Mouse (Mus musculus): ENCODE data around the gene Sugt1. TPM values are rescaled to one million over a fixed set of nuclear protein-coding genes. Genes with fewer than 3 reads are reported as not detected.

Gene Sugt1
- polyA plus RNA-seq (2012; rRNA removed) = 44.7 and 49.9 TPM in 2 replicates

- DNase-seq (ENCODE audit: low read depth) = peak; percentile 99
- TF ChIP-seq CTCF (IDR thresholded peaks at IDR 0.05; ENCODE audit: borderline replicate concordance, extremely low read depth, insufficient read depth, insufficient read length) (no peak), POLR2A (IDR thresholded peaks at IDR 0.05; ENCODE audit: borderline replicate concordance, extremely low read depth, insufficient read depth, insufficient read length, poor library complexity, severe bottlenecking) (peak; percentile 52; the same call in 1 of the 2 replicates)
These were observed at the start of gene Sugt1 for GRCm38 (mm10) chr14:79587139-79587851. TSS of gene Sugt1 (plus strand) at chr14:79587691.

- no peak for DNase-seq (ENCODE audit: low read depth)
- TF ChIP-seq POLR2A (IDR thresholded peaks at IDR 0.05; ENCODE audit: borderline replicate concordance, extremely low read depth, insufficient read depth, insufficient read length, poor library complexity, severe bottlenecking) (no peak), CTCF (IDR thresholded peaks at IDR 0.05; ENCODE audit: borderline replicate concordance, extremely low read depth, insufficient read depth, insufficient read length) (no peak)
These were observed 49.6 kb upstream of the Sugt1 start for GRCm38 (mm10) chr14:79537921-79538320.

DNA sequence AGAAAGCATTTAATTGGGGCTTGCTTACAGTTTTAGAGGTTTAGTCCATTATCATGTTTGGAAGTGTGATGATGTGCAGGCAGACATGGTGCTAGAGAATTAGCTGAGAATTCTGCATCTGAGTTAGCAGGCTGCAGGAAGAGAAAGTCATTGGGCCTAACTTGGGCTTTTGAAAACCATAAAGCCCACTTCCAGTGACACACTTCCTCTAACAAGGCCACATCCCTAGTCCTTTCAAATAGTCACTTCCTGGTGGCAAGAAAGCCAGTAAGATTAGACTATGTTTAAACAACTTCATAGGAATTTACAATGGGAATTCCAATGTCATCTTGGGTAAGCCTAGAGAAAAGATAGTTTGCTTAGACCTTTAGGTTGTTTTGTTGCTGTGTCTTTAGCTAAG is 45.9 kb upstream of the Sugt1 start:
- DNase-seq (ENCODE audit: low read depth) = no peak
- no peak for TF ChIP-seq POLR2A (IDR thresholded peaks at IDR 0.05; ENCODE audit: borderline replicate concordance, extremely low read depth, insufficient read depth, insufficient read length, poor library complexity, severe bottlenecking)
- no peak for TF ChIP-seq CTCF (IDR thresholded peaks at IDR 0.05; ENCODE audit: borderline replicate concordance, extremely low read depth, insufficient read depth, insufficient read length)

- no peak for TF ChIP-seq CTCF (IDR thresholded peaks at IDR 0.05; ENCODE audit: borderline replicate concordance, extremely low read depth, insufficient read depth, insufficient read length)
- no peak for TF ChIP-seq POLR2A (IDR thresholded peaks at IDR 0.05; ENCODE audit: borderline replicate concordance, extremely low read depth, insufficient read depth, insufficient read length, poor library complexity, severe bottlenecking)
- DNase-seq (ENCODE audit: low read depth) = no peak
These were observed 38.1 kb upstream of the Sugt1 start for GRCm38 (mm10) chr14:79549343-79549742.

GRCm38 (mm10) chr14:79551929-79552328 is 35.6 kb upstream of the Sugt1 start:
- TF ChIP-seq CTCF (IDR thresholded peaks at IDR 0.05; ENCODE audit: borderline replicate concordance, extremely low read depth, insufficient read depth, insufficient read length) = no peak
- no peak for TF ChIP-seq POLR2A (IDR thresholded peaks at IDR 0.05; ENCODE audit: borderline replicate concordance, extremely low read depth, insufficient read depth, insufficient read length, poor library complexity, severe bottlenecking)
- no peak for DNase-seq (ENCODE audit: low read depth)

GRCm38 (mm10) chr14:79552854-79553253 is 34.6 kb upstream of the Sugt1 start:
- no peak for DNase-seq (ENCODE audit: low read depth)
- TF ChIP-seq CTCF (IDR thresholded peaks at IDR 0.05; ENCODE audit: borderline replicate concordance, extremely low read depth, insufficient read depth, insufficient read length) = no peak
- TF ChIP-seq POLR2A (IDR thresholded peaks at IDR 0.05; ENCODE audit: borderline replicate concordance, extremely low read depth, insufficient read depth, insufficient read length, poor library complexity, severe bottlenecking) = no peak

- TF ChIP-seq POLR2A (IDR thresholded peaks at IDR 0.05; ENCODE audit: borderline replicate concordance, extremely low read depth, insufficient read depth, insufficient read length, poor library complexity, severe bottlenecking) (no peak), CTCF (IDR thresholded peaks at IDR 0.05; ENCODE audit: borderline replicate concordance, extremely low read depth, insufficient read depth, insufficient read length) (no peak)
- no peak for DNase-seq (ENCODE audit: low read depth)
These were observed 29.7 kb upstream of the Sugt1 start for GRCm38 (mm10) chr14:79557796-79558195.

- TF ChIP-seq CTCF (IDR thresholded peaks at IDR 0.05; ENCODE audit: borderline replicate concordance, extremely low read depth, insufficient read depth, insufficient read length) (peak; percentile 63; the same call in 1 of the 2 replicates), POLR2A (IDR thresholded peaks at IDR 0.05; ENCODE audit: borderline replicate concordance, extremely low read depth, insufficient read depth, insufficient read length, poor library complexity, severe bottlenecking) (no peak)
- peak; percentile 43 for DNase-seq (ENCODE audit: low read depth)
These were observed 24.7 kb upstream of the Sugt1 start for GRCm38 (mm10) chr14:79562745-79563144.

GRCm38 (mm10) chr14:79564784-79565183 is 22.7 kb upstream of the Sugt1 start:
- peak; percentile 18; the same call in 1 of the 2 replicates for TF ChIP-seq CTCF (IDR thresholded peaks at IDR 0.05; ENCODE audit: borderline replicate concordance, extremely low read depth, insufficient read depth, insufficient read length)
- no peak for TF ChIP-seq POLR2A (IDR thresholded peaks at IDR 0.05; ENCODE audit: borderline replicate concordance, extremely low read depth, insufficient read depth, insufficient read length, poor library complexity, severe bottlenecking)
- DNase-seq (ENCODE audit: low read depth) = peak; percentile 13

- no peak for TF ChIP-seq POLR2A (IDR thresholded peaks at IDR 0.05; ENCODE audit: borderline replicate concordance, extremely low read depth, insufficient read depth, insufficient read length, poor library complexity, severe bottlenecking)
- no peak for TF ChIP-seq CTCF (IDR thresholded peaks at IDR 0.05; ENCODE audit: borderline replicate concordance, extremely low read depth, insufficient read depth, insufficient read length)
- DNase-seq (ENCODE audit: low read depth) = no peak
These were observed 13.9 kb upstream of the Sugt1 start for GRCm38 (mm10) chr14:79573482-79574191.

GRCm38 (mm10) chr14:79574361-79574760 is 13.1 kb upstream of the Sugt1 start:
- TF ChIP-seq CTCF (IDR thresholded peaks at IDR 0.05; ENCODE audit: borderline replicate concordance, extremely low read depth, insufficient read depth, insufficient read length) = no peak
- no peak for TF ChIP-seq POLR2A (IDR thresholded peaks at IDR 0.05; ENCODE audit: borderline replicate concordance, extremely low read depth, insufficient read depth, insufficient read length, poor library complexity, severe bottlenecking)
- DNase-seq (ENCODE audit: low read depth) = no peak
